Mouse (Mus musculus): Measurements from ENCODE around the gene Hist1h3b.

GRCm38 (mm10) chr13:23709714-23710373 is 42.2 kb upstream of the Hist1h3b start:
- TF ChIP-seq CTCF (IDR thresholded peaks at IDR 0.05; ENCODE audit: borderline replicate concordance, insufficient read depth, low read length) = no peak
- no peak for TF ChIP-seq POLR2A (IDR thresholded peaks at IDR 0.05; ENCODE audit: low read depth, low read length)

All from embryonic fibroblast, embryonic 13.5 days (primary cell).